Mouse (Mus musculus): ENCODE data around the gene Oog4.
"Not testable (repeated sequence)": the region's sequence is repeated elsewhere in the genome, so short reads cannot be mapped to it uniquely, and the experiment has no call there.

The Oog4 gene

DNA sequence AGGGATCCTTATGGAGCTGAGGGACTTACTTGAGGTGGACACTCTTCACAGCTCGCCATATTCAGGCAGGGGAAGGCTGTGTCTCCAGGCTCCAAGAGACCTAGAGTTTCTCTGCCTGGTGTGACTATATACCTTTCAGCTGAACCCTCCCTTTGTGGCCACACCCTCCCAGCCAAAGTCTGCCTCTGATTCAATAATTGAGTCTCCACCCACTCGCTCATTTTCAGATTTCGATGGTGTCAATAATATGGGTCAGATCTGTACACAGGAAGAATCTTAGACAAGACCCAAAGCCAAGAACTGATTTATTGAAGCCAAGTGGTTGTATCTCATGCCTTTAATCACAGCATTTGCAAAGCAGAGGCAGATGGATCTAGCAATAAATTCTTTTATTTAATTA, at the start of gene Oog4:
Gene Oog4, minus strand, starts transcription at position 101 of the 400 bp plus-strand sequence.
- no peak for DNase-seq (ENCODE audit: low spot score)

- not testable (repeated sequence) for DNase-seq (ENCODE audit: low spot score)
Measured at GRCm38 (mm10) chr4:143426770-143427169, 23.4 kb downstream of the Oog4 start.

DNA sequence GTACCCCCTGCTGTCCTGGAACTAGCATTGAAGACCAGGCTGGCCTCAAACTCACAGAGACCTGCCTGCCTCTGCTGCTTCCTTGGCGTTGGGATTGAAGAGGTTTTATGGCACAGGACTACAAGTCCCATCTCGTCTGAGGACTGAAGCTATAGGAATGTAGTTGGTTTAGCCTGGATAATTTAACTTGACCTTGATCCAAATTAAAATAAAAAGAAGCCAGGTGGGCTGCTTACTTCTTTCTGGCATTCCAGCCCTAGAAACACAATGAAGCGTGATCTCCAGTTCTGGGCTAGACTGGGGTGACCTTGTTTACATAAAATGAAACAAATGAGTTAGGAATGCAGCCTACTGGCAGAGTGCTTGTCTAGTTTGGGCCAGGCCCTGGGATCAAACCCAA, 36.0 kb downstream of the Oog4 start:
- no peak for DNase-seq (ENCODE audit: low spot score)

- DNase-seq (ENCODE audit: low spot score): no peak
Measured at GRCm38 (mm10) chr4:143413621-143414020, 36.5 kb downstream of the Oog4 start.

DNA sequence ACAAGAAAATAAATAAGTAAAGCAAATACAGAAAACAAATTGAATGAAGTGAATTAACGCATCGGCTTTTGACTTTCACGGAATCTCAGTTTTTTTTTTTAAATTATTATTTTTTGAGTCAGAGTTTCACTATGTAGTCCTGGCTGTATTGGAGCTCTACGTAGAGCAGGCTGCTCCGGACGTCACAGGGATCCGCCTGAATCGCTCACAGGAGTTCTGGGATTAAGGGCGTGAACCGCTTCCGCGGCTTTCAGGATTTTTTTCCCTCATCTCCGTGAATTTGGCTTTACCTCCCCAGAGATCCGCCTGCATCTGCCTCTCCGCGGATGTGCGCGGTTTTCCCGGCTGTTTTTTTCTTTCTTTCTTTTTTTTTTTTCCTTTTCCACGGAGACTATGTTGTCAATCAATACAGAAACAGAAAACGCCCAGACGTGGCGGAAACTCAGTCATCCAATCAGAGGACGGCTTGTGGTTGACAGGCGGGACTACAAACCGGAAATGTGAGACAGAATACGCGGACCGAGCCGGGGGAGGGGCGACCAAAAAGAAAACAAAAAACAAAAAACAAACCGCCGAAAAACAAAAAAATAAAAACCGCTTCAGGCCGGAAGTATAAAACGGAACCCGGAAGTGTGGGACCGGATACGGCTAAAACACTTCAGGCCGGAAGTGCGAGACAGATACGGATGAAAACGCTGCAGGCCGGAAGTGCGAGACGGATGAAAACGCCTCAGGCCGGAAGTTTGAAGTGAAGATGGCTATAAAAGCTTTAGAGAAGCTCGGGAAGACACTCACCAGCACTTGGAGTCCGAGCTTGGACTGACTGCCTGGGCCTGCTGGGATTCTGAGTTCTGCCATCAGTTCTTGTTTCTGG, 37.7 kb downstream of the Oog4 start, which contains the start of gene Pramef8:
Gene Pramef8, plus strand, starts transcription at position 208 of the 874 bp plus-strand sequence.
- peak; percentile 79 for DNase-seq (ENCODE audit: low spot score)

DNA sequence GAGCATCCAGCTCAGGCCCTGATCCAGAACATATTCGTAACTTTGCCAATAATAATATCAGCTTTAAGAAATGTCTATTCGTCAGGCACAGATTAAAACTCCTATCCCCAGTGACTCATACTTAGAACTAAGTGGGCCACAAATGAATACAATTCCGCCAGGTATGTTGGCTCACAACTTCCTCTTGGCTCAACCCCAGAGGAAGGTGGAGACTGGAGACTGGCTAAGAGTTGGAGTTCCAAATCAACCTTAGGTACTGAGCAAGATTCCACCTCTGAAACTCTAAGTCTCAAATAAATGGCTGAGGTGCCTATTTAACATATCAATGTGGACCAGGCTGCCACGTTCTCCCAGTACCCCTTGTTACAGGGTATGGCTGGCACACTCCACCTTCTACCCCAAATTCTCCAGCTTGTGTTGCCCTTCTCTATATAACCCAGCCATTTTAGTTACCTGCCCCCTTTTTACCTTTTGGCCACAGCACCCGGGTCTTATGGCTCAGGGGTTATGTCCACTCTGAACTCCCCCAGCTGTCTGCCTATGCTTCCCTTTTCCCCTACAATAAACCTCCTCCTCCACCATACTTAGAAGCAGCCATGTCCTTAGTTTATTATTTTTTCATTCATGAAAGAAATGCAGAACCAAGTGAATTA, 38.4 kb downstream of the Oog4 start:
- DNase-seq (ENCODE audit: low spot score): no peak

- no peak for DNase-seq (ENCODE audit: low spot score)
Measured at GRCm38 (mm10) chr4:143394181-143394580, 55.9 kb downstream of the Oog4 start, which contains the start of gene Pramel1. Pramel1 (plus strand) TSS chr4:143394428.

DNA sequence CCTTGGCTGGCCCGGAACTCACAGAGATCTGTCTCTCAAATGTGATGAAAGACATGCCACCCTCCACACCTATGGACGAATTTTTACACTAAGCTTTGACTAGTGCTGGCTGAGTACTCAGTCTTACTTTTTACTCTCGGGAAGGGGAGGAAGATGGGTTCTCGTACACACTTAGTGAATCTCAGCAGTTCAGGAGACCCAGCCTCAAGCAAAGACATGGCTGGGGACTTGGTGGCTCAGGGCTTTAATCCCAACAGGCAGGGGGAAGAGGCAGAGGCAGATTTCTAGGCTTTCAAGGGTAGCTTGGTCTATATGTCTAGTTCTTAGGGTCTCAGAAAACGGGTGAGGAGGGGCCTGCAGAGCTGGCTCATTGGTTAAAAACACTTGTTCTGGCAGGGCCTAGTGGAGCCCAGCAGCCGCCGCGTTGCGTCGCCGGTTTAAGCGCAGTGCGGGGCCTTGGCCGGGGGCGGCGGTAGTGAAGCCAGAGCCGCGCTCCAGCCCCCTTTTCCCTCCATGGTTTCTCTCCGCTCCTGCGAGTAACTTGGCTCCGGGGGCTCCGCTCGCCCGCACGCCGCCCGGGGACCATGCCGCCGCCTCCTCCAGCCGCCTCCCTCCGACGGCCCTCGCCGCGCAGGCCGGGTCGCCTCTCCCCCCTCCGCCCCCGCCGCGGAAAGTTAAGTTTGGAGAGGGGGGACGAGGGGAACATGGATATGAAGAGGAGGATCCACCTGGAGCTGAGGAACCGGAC, 61.0 kb downstream of the Oog4 start:
- no peak for DNase-seq (ENCODE audit: low spot score)
